Mouse (Mus musculus): ENCODE data around the gene Dzip1. TPM values are rescaled to one million over a fixed set of nuclear protein-coding genes. Genes with fewer than 3 reads are reported as not detected.

The Dzip1 gene
- total and polyA plus RNA-seq, 3 experiments = 0.16 to 0.83 (median 0.51) TPM

- no peak overlapping the region for H3K27ac ChIP-seq (ENCODE audit: insufficient read depth, low read depth)
- DNase-seq (ENCODE audit: extremely low read depth) = no peak
- H3K4me1 ChIP-seq (ENCODE audit: control insufficient read depth in 1 of 2, insufficient read depth in 2 of 2) = peaks cover 11 to 14% of the 10 kb centered on the region in 2 experiments
- no peak for TF ChIP-seq ZMIZ1 (IDR thresholded peaks at IDR 0.05; ENCODE audit: low read depth, low read length)
- no peak for TF ChIP-seq NELFE (IDR thresholded peaks at IDR 0.05; ENCODE audit: low read depth, low read length)
- no peak for TF ChIP-seq HCFC1 (IDR thresholded peaks at IDR 0.05; ENCODE audit: low read depth, low read length)
- no peak for TF ChIP-seq USF1 (IDR thresholded peaks at IDR 0.05; ENCODE audit: low read depth, low read length)
- TF ChIP-seq GABPA (IDR thresholded peaks at IDR 0.05; ENCODE audit: insufficient replicate concordance, low read depth, low read length) = no peak
- TF ChIP-seq ZKSCAN1 (IDR thresholded peaks at IDR 0.05; ENCODE audit: borderline replicate concordance, low read depth, low read length) = no peak
- TF ChIP-seq POLR2AphosphoS2 (IDR thresholded peaks at IDR 0.05; ENCODE audit: low read depth, low read length) = no peak
- no peak for TF ChIP-seq UBTF (IDR thresholded peaks at IDR 0.05; ENCODE audit: low read depth, low read length)
- no peak for TF ChIP-seq ZNF384 (IDR thresholded peaks at IDR 0.05; ENCODE audit: low read depth, low read length)
- TF ChIP-seq PAX5 (IDR thresholded peaks at IDR 0.05; ENCODE audit: low read length) = no peak
- no peak for TF ChIP-seq EP300 (IDR thresholded peaks at IDR 0.05; ENCODE audit: low read length)
- no peak for TF ChIP-seq CTCF (conservative IDR thresholded peaks at IDR 0.05 in 1 of 2, IDR thresholded peaks at IDR 0.05 in 1 of 2; ENCODE audit: low read depth in 2 of 2, low read length in 2 of 2)
- no peak for TF ChIP-seq E2F4 (IDR thresholded peaks at IDR 0.05; ENCODE audit: insufficient replicate concordance, low read depth, low read length)
- TF ChIP-seq MXI1 (IDR thresholded peaks at IDR 0.05; ENCODE audit: low read depth, low read length) = no peak
- TF ChIP-seq ETS1 (conservative IDR thresholded peaks at IDR 0.05; ENCODE audit: low read depth, low read length) = no peak
- no peak for TF ChIP-seq TBP (conservative IDR thresholded peaks at IDR 0.05; ENCODE audit: low read depth, low read length)
- dilution Hi-C loops (cut with MboI; ENCODE audit: extremely low pct_ligation_motif_present, extremely low pct_unique_long_range_greater_than_20kb, low sequenced_read_pairs) = no loop called here
- H3K4me2 ChIP-seq (ENCODE audit: insufficient read depth, low read depth, poor library complexity, severe bottlenecking) = no peak overlapping the region
- no peak overlapping the region for H3K4me3 ChIP-seq (replicated peaks in 1 of 3; ENCODE audit: low read depth in 2 of 3, low read length in 2 of 3, poor library complexity in 1 of 3)
- no peaks in the 10 kb centered on the region for H3K27me3 ChIP-seq (replicated peaks)
- H3K9ac ChIP-seq (ENCODE audit: insufficient read depth, low read depth) = no peak overlapping the region
- in situ Hi-C loops (cut with MboI; ENCODE audit: low pct_ligation_motif_present, low pct_unique_long_range_greater_than_20kb, low sequenced_read_pairs) = no loop called here
- no peaks in the 10 kb centered on the region for H3K79me2 ChIP-seq (replicated peaks; ENCODE audit: control insufficient read depth, extremely low read depth, insufficient read depth, poor library complexity, severe bottlenecking)
- no peaks in the 10 kb centered on the region for H3K9me3 ChIP-seq (replicated peaks; ENCODE audit: low read length)
- H3K36me3 ChIP-seq (replicated peaks in 1 of 2; ENCODE audit: control insufficient read depth in 1 of 2, insufficient read depth in 1 of 2, low read length in 1 of 2) = peaks cover 26 to 64% of the 10 kb centered on the region in 2 experiments
Observed at GRCm38 (mm10) chr14:118967646-118968045, 42.4 kb upstream of the Dzip1 start.

GRCm38 (mm10) chr14:118965356-118966000 lies 40.2 kb upstream of the Dzip1 start:
- dilution Hi-C loops (cut with MboI; ENCODE audit: extremely low pct_ligation_motif_present, extremely low pct_unique_long_range_greater_than_20kb, low sequenced_read_pairs) (no loop called here), in situ Hi-C loops (cut with MboI; ENCODE audit: low pct_ligation_motif_present, low pct_unique_long_range_greater_than_20kb, low sequenced_read_pairs) (no loop called here)
- Histone ChIP-seq H3K27me3 (replicated peaks) (no peaks in the 10 kb centered on the region), H3K9ac (ENCODE audit: insufficient read depth, low read depth) (no peak overlapping the region), H3K4me1 (ENCODE audit: control insufficient read depth in 1 of 2, insufficient read depth in 2 of 2) (peaks cover 11 to 14% of the 10 kb centered on the region in 2 experiments), H3K4me2 (ENCODE audit: insufficient read depth, low read depth, poor library complexity, severe bottlenecking) (no peak overlapping the region; the same call in 1 of the 2 replicates), H3K9me3 (replicated peaks; ENCODE audit: low read length) (no peaks in the 10 kb centered on the region), H3K79me2 (replicated peaks; ENCODE audit: control insufficient read depth, extremely low read depth, insufficient read depth, poor library complexity, severe bottlenecking) (no peaks in the 10 kb centered on the region), H3K4me3 (replicated peaks in 1 of 3; ENCODE audit: low read depth in 2 of 3, low read length in 2 of 3, poor library complexity in 1 of 3) (no peak overlapping the region), H3K36me3 (replicated peaks in 1 of 2; ENCODE audit: control insufficient read depth in 1 of 2, insufficient read depth in 1 of 2, low read length in 1 of 2) (peaks cover 17 to 60% of the 10 kb centered on the region in 2 experiments), H3K27ac (ENCODE audit: insufficient read depth, low read depth) (peak overlapping the region; percentile 37; the same call in 1 of the 2 replicates)
- no peak for TF ChIP-seq TBP (conservative IDR thresholded peaks at IDR 0.05; ENCODE audit: low read depth, low read length)
- 0 out of 2 replicates have a peak, but pooled peaks have one; percentile 10 for TF ChIP-seq BHLHE40 (IDR thresholded peaks at IDR 0.05; ENCODE audit: low read depth, low read length)
- TF ChIP-seq ETS1 (conservative IDR thresholded peaks at IDR 0.05; ENCODE audit: low read depth, low read length) = peak; percentile 8; the same call in 1 of the 2 replicates
- peak; percentile 76 for TF ChIP-seq IRF4 (IDR thresholded peaks at IDR 0.05; ENCODE audit: low read depth, low read length)
- TF ChIP-seq ELF1 (IDR thresholded peaks at IDR 0.05; ENCODE audit: low read depth, low read length) = peak; percentile 60
- TF ChIP-seq EP300 (IDR thresholded peaks at IDR 0.05; ENCODE audit: low read length) = peak; percentile 52
- no peak for TF ChIP-seq RAD21 (IDR thresholded peaks at IDR 0.05; ENCODE audit: low read depth, low read length)
- TF ChIP-seq MXI1 (IDR thresholded peaks at IDR 0.05; ENCODE audit: low read depth, low read length) = no peak
- no peak for TF ChIP-seq POLR2AphosphoS2 (IDR thresholded peaks at IDR 0.05; ENCODE audit: low read depth, low read length)
- no peak for TF ChIP-seq CHD2 (IDR thresholded peaks at IDR 0.05; ENCODE audit: low read length)
- TF ChIP-seq HCFC1 (IDR thresholded peaks at IDR 0.05; ENCODE audit: low read depth, low read length) = no peak
- peak; percentile 46; the same call in 1 of the 2 replicates for TF ChIP-seq MEF2A (IDR thresholded peaks at IDR 0.05; ENCODE audit: borderline replicate concordance, low read depth, low read length)
- 0 out of 2 replicates have a peak, but pooled peaks have one; percentile 8 for TF ChIP-seq JUND (conservative IDR thresholded peaks at IDR 0.05; ENCODE audit: low read depth, low read length)
- peak; percentile 48 for DNase-seq (ENCODE audit: extremely low read depth)

Measured in CH12.LX (cell line).